Mouse (Mus musculus) cerebellum, adult 11 months (tissue): ENCODE data around the gene Ung.

Experiments
- DNase-seq: peaks from one replicate; pipeline ENCODE4 v3.0.0; 2022

The Ung gene

DNA sequence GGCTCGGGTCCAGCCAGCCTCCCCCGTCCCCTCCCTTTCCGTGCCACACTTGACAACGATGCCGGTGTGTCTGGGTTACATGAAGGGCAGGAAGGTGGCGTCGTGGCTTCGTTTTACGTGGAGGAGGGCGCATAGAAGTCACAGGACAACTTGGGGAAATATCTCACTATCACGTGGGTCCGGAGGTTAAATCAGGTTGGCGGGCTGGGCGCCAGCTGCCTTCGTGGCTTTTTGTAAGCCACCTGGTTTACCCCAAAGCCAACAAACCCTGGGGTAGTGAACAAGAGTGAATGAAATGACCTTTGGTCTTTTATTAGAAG, 1.3 kb downstream of the Ung start:
- DNase-seq: peak; percentile 46

DNA sequence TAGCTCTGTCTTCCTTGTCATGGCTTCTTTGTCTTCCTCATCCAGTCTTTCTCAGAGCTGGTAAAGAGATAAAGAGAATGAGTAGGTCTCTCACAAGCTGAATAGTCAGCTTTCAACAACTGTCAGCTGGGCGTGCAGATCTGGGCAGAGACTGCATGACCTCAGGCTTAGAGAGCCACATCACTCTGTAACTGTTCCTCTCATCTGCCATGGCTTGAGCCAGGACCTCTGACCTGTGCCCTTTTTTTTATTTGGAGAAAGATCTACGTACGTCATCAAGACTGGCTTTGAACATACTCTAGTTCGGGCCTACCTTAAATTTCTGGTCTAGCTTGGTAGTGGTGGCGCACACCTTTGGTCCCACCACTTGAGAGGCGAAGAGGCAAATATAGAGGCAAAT, 2.7 kb downstream of the Ung start:
- no peak for DNase-seq

GRCm38 (mm10) chr5:114134091-114134534, 3.9 kb downstream of the Ung start:
- no peak for DNase-seq

DNA sequence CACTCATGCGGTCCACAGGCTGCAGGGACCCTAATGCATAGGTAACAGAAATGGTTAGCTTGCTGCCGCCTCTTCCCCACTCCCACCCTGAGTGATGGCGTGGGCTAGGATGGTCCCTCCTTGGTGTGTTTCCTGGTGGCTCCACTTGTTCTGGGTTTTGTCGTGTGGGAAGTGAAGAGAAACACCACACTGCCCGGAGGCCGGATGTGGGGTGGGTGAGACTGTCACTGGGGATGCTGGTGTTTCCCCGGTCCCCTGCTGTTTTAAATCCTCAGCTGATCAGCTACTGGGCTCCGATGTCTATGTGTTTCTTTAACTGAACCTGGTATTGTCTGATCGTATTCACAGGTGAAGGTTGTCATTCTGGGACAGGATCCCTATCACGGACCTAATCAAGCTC, 5.3 kb downstream of the Ung start:
- DNase-seq: no peak

GRCm38 (mm10) chr5:114137481-114138276, 7.5 kb downstream of the Ung start:
- DNase-seq: no peak

DNA sequence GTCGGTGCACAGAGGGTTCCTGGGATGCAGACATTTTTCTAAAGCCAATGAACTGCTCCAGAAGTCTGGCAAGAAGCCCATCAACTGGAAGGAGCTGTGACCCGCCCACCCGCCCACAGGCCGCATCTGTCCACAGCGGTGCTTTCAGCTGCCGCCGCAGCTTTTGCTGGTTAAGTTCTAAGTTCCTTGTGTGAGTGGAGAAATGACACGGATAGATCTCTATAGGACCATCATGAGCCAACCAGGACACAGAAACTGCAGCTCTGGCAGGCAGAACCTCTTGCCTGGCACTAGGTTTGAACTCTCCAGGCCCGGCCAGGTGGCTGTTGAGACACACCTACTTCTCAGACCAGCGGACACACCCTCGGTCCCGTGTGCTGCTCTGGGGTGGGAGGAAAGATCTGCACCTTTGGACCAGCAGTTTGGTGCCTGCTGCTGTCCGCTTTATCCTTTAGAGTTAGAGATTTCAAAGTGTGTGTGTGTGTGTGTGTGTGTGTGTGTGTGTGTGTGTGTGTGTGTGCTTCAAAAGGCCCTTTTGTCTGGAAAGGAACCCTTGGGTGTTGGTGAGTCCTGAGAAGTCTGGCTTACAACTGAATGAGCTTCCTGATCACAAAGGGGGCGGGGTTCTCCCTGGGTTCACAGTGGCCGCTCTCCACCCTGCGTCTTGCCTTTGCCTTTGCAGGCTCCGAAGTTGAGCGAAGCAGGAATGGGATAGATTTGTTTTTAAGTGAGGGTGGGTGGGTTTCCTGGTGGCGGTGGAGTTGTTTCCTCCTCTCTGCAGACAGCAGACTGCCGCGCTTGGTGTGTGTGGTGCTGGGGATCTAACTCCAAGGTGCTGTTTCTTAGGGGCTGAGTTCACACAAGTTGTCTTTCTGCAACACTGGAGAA, 8.3 kb downstream of the Ung start:
- DNase-seq: no peak

- DNase-seq: no peak
Measured at GRCm38 (mm10) chr5:114139175-114139574, 9.0 kb downstream of the Ung start.

DNA sequence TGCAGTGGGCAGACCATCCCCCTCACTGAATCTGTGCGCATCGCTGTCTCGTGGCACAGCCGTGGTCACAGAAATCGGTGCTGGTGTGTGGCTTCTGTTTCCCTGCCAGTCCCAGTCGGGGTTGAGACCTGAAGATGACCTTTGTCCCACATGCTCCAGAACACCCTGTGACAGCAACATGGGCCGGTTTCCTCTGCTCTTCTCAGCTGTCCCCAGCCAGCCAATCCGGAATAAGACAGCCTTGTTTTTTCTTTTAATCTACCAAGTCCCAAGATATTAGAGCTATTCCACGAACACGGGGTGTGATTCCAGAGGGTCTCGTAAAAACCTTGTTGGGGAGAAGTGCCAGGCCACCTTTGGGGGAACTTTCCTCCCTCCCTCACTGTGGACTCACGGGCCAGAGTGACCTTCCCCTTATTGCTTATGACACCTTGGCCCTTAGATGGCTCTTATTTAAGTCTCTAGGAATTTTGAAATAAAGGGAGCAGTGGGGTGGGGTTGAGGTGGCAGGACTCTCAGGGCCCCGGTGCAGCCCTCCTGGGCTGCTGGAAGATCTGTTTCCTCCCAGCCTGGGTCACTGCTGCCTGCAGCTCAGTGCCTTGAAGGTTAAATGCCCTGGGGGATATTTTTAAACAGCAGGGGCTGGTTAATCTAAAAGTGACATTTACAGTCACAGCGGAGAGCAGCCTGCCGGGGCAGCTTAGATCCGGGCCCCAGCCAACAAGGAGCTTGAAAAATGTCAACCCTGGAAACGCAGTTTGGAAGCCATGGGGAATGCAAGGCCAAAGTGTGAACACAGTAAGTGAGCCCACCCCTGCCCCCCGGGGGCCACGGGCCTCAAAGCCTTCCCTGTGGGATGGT, 16.1 kb downstream of the Ung start, which contains the start of gene Acacb:
Gene Acacb (plus strand): TSS at position 508 of the 861 bp plus-strand sequence.
- DNase-seq: no peak

GRCm38 (mm10) chr5:114147043-114147972, 17.1 kb downstream of the Ung start:
- no peak for DNase-seq

GRCm38 (mm10) chr5:114152359-114153092, 22.3 kb downstream of the Ung start:
- no peak for DNase-seq

GRCm38 (mm10) chr5:114153490-114153889, 23.3 kb downstream of the Ung start:
- no peak for DNase-seq

DNA sequence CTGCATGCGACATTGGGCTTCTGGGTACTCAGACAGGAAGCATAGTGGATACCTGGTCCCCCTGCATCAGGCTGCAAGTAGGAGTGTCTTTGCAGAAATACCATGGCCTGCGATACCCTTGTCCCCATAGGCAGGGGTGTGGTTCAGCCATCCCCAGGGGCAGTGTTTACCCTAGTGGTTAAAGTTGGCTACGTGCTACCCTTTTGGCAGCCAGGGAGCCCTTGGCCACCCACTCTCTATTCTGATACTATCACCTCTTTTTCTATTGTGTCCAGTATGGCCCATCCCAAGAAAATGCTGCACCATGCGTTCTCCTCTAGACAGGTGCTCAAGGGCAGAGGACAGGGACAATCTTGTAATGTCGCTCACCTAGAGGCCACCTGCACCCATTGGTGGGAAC, 24.6 kb downstream of the Ung start:
- DNase-seq: no peak

DNA sequence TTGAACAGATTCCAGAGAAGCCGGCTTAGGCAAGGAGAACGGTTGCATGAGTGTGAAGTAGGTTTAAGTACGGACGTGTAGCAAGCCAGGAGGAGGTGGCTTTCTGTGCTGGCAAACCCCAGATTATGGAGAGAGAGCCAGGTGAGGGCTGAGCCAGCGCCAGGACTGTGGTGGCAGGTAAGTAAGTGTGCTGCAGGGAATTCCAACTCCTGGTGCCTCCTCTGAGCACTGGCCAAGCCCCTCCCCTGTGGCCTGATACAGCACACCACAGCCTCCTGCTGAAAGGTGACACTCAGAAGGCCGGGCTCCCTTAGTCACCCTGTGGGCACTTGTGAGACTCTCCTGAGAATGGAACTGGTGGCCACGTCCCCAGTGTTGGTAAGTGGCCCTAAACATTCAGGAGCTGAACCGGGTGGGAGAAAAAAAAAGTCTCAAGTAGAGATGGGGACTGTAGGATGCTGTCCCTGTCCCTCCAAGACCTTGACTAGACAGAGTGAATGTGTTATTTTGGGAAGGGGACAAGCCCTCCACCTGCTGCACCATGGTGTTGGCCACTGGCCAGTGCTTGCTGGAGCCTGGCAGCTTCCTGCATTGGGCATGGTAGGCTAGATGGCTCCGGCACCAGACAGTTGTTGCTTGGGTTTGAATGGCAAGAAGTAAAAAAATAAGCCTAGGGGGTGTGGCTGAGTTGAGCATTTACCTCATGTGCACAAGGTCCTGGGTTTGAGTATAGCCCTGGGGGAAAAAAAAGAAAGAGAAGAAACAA, 25.2 kb downstream of the Ung start:
- no peak for DNase-seq

GRCm38 (mm10) chr5:114157236-114157635, 27.1 kb downstream of the Ung start:
- no peak for DNase-seq

DNA sequence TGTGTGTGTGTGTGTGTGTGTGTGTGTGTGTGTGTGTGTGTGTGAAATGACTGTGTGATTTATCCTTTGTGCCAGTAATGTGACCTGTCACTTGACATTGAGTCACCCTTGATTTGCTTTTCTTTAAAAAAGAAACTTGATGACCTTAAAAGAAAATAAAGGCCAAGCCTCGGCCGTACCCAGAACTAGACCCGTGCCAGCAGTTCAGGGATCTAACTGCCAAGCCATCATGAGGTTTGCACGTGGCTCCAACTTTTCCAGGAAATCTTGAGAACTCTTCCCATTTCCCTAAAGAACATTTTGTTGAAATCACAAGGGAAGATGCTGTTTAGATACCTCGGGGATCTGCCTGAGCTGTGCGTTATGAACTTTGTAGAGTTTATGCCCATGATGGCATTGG, 31.2 kb downstream of the Ung start:
- no peak for DNase-seq

- no peak for DNase-seq
Measured at GRCm38 (mm10) chr5:114162106-114162815, 32.1 kb downstream of the Ung start.

DNA sequence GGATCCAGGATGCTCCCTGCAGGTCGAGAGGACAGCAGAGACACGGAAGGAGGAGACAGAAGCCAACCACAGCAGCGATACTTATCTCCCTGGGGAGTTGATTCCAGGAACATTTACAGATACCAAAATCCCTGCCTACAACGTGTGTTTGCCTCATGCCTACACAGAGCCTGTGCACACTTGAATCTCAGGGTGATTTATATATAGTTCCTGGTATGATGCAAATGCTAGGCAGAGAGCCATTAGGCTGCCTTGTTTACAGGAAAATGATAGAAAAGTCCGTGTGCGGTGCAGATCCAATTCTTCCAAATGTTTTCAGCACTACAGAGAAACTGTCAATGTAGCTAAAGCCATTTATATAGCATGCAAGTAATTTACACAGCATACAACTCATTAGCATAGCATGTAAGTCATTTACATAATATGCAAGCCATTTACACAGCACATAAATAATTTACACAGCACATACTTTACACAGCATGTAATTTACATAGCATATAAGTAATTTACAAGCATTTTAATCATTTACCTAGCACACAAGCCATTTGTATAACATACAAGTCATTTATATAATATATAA, 33.0 kb downstream of the Ung start:
- no peak for DNase-seq

- no peak for DNase-seq
Measured at GRCm38 (mm10) chr5:114170345-114170744, 40.2 kb downstream of the Ung start.

DNA sequence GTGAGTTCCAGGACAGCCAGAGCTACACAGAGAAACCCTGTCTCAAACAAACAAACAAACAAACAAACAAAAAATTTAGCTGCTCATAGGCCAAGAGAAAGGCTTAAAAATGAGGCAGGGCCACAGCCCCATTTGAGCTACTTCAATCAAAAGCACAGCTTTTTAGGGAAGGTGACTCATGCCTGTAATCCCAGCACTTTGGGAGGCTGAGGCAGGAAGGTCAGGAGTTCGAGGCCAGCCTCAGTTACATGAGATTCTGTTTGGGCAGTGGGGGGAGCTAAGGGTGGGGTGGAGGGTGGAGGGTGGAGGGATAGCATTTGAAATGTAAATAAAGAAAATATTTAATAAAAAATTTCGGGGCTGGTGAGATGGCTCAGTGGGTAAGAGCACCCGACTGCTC, 42.8 kb downstream of the Ung start:
- DNase-seq: no peak
